Mouse (Mus musculus) midbrain, postnatal 0 days (tissue): ENCODE data around the gene Pax6. TPM values are rescaled to one million over a fixed set of nuclear protein-coding genes. Genes with fewer than 3 reads are reported as not detected.
A peak's percentile ranks its signal among the peaks of the same experiment; 100 is the strongest.

ENCODE experiments used
- ATAC-seq: fragments of 200-750 bp; cut with Nextera tagmentation; 2 replicates; pipeline ENCODE4 v1.8.0; 2017; ENCODE audit warnings: moderate number of reproducible peaks, mild to moderate bottlenecking, moderate TSS enrichment, moderate library complexity; ENCODE audit not compliant: low FRiP score
- DNase-seq: peaks from one replicate; pipeline ENCODE4 v3.0.0-alpha.2; 2015; ENCODE audit warnings: low spot score
- H3K27ac ChIP-seq: fragments of 300-500 bp; sonication (generic); 2 replicates; pipeline ENCODE4 v1.5.1; 2014; ENCODE audit warnings: low read depth, mild to moderate bottlenecking, low read length, mixed read lengths
- H3K27me3 ChIP-seq: fragments of 300-500 bp; sonication (generic); 2 replicates; pipeline ENCODE4 v1.6.1; 2014; ENCODE audit warnings: low read length, control low read depth, mixed read lengths; ENCODE audit not compliant: insufficient read depth
- H3K36me3 ChIP-seq: fragments of 300-500 bp; sonication (generic); 2 replicates; pipeline ENCODE4 v1.6.1; 2014; ENCODE audit warnings: low read length, control low read depth, mixed read lengths; ENCODE audit not compliant: insufficient read depth
- H3K4me1 ChIP-seq: fragments of 300-500 bp; sonication (generic); 2 replicates; pipeline ENCODE4 v1.6.1; 2014; ENCODE audit warnings: mild to moderate bottlenecking, control low read depth, antibody characterized with exemption, low read length, mixed read lengths; ENCODE audit not compliant: insufficient read depth
- H3K4me2 ChIP-seq: fragments of 300-500 bp; sonication (generic); 2 replicates; pipeline ENCODE4 v1.6.1; 2014; ENCODE audit warnings: low read depth, mild to moderate bottlenecking, low read length, mixed read lengths; ENCODE audit not compliant: poor library complexity, severe bottlenecking
- H3K4me3 ChIP-seq: fragments of 300-500 bp; sonication (generic); 2 replicates; pipeline ENCODE4 v1.5.1; 2014; ENCODE audit warnings: low read depth, mild to moderate bottlenecking, low read length, moderate library complexity
- H3K9ac ChIP-seq: fragments of 300-500 bp; sonication (generic); replicated peaks from 2 replicates; pipeline ENCODE4 v1.6.1; 2014; ENCODE audit warnings: mild to moderate bottlenecking, low read length, moderate library complexity, mixed read lengths; ENCODE audit not compliant: poor library complexity, severe bottlenecking
- H3K9me3 ChIP-seq: fragments of 300-500 bp; sonication (generic); 2 replicates; pipeline ENCODE4 v1.6.1; 2016; ENCODE audit warnings: low read length, control low read depth
- CTCF ChIP-seq: IDR thresholded peaks from 2 replicates; pipeline ENCODE4 v1.5.1; 2016; ENCODE audit warnings: antibody characterized with exemption, mild to moderate bottlenecking
- WGBS: fragments of 180-500 bp; shearing (Covaris S2); extraction: QIAGEN DNeasy Blood & Tissue Kit; methylation state at CpG from one replicate; pipeline ENCODE4 v1.1.7; 2014; 5-methylcytosine and 5-hydroxymethylcytosine counted together
- polyA plus RNA-seq: library from polyadenylated mRNA; unstranded; fragments of >200 nt; fragmentation: Nextera tagmentation; extraction: Ambion mirVana; gene quantifications from 2 replicates; pipeline ENCODE4 v1.2.1, GENCODE M21; 2015
- total RNA-seq: library from RNA; depleted of rRNA; stranded (reverse); fragments of >200 nt; gene quantifications from 2 replicates; pipeline ENCODE4 v1.2.3, GENCODE M21; 2014; rRNA removed

Gene Pax6
- total and polyA plus RNA-seq, 2 experiments from 2014 or later: 11.3 to 27.1 TPM

DNA sequence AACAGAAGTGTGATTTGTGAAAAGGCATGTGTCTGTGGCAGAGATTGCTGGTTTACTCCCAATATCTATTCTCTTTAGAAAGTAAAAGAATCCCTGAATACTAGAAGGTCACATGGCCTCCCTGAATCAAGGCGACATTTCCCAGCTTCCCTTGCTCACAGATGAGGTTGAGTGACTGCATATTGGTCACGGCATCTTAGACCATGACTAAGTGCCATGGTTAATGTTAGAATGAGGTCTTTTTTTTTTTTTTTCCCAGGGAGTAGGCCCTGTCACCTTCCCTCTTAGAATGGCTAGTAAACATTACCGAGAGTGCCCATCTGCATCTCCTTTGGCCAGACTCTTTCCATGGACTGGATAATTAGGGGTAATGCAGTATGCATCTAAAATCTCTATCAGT lies 41.8 kb downstream of the Pax6 start:
- no peak overlapping the region for H3K9ac ChIP-seq
- 32% methylated on average over 3 of the region's 3 CpGs for WGBS
- no peaks in the 10 kb centered on the region for H3K36me3 ChIP-seq
- no peak overlapping the region for H3K27ac ChIP-seq
- no peak for TF ChIP-seq CTCF
- no peak overlapping the region for H3K4me3 ChIP-seq
- no peaks in the 10 kb centered on the region; the same call in 1 of the 2 replicates for H3K27me3 ChIP-seq
- H3K4me2 ChIP-seq: no peak overlapping the region
- DNase-seq: no peak
- no peaks in the 10 kb centered on the region for H3K9me3 ChIP-seq
- H3K4me1 ChIP-seq: no peaks in the 10 kb centered on the region
- no peak for ATAC-seq

DNA sequence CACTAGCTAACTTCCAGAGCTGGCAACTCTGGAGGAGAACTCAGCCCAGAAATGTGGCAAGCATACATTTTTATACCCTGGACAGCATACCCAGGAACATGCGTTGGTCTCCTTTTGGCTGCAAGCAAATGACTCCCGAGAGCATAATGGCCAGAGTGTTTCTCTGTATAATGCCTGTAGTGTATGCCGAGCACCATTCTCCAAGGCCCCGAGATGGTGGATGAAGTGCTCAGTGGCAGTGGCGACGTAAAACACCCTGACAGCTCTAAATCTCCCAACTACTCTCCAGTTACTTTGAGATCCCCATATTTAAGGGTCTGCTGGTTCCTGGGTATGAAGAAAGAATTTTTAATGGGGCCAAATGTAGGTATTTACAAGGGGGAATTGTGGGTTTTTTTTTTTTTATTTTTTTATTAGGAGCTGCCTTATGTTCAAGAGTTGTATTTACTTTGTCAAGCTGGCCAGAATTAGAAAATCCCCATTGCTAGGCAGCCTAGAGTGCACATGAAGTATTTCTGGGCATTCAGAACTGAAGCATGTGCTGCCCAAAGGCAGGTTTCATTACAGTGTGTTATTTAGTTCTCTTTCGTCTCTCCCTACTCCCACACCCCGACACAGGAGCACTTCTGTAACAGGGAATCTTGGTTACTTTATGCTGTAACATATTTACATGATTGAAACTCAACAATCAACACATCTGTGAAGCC lies 46.9 kb downstream of the Pax6 start:
- no peak for TF ChIP-seq CTCF
- H3K9ac ChIP-seq: no peak overlapping the region
- no peaks in the 10 kb centered on the region for H3K4me1 ChIP-seq
- H3K36me3 ChIP-seq: no peaks in the 10 kb centered on the region
- no peak overlapping the region for H3K4me2 ChIP-seq
- peaks cover 20% of the 10 kb centered on the region for H3K27me3 ChIP-seq
- 69% methylated on average over 8 of the region's 8 CpGs for WGBS
- no peak overlapping the region for H3K27ac ChIP-seq
- peak; percentile 71 for DNase-seq
- H3K4me3 ChIP-seq: no peak overlapping the region
- H3K9me3 ChIP-seq: no peaks in the 10 kb centered on the region
- peak; percentile 72; the same call in 1 of the 2 replicates for ATAC-seq

DNA sequence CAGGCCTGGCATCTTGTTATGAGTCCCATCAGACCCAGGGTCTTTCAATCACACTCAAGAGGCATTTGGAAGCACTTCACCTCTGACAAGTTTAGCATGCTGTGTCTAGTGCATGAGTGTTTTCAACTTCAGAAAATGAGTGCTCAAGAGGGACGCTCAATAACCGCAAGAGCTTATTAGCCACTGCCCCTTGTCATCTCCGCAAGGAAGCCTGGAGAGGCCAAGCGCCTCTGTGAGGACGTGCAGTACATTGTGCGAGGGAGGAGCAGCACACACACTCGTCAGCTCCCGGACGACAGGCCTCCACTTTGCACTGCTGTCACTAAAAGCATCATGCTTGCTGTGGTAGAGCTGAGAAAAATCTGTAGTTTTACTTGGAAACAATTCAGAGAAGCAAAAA lies 58.0 kb downstream of the Pax6 start:
- Histone ChIP-seq H3K9ac (no peak overlapping the region), H3K27me3 (peaks cover 5% of the 10 kb centered on the region; the same call in 1 of the 2 replicates), H3K9me3 (no peaks in the 10 kb centered on the region), H3K36me3 (no peaks in the 10 kb centered on the region), H3K4me3 (no peak overlapping the region), H3K27ac (no peak overlapping the region), H3K4me2 (no peak overlapping the region), H3K4me1 (no peaks in the 10 kb centered on the region)
- DNase-seq (no peak), ATAC-seq (no peak)
- 77% methylated on average over 9 of the region's 9 CpGs for WGBS
- TF ChIP-seq CTCF: no peak

- DNase-seq (no peak), ATAC-seq (no peak)
- no peak overlapping the region for H3K9ac ChIP-seq
- no peak overlapping the region for H3K27ac ChIP-seq
- H3K36me3 ChIP-seq: no peaks in the 10 kb centered on the region
- no peaks in the 10 kb centered on the region for H3K9me3 ChIP-seq
- H3K4me3 ChIP-seq: no peak overlapping the region
- H3K4me1 ChIP-seq: no peaks in the 10 kb centered on the region
- over 99% methylated on average over 3 of the region's 3 CpGs for WGBS
- no peak overlapping the region for H3K4me2 ChIP-seq
- TF ChIP-seq CTCF: no peak
- no peaks in the 10 kb centered on the region for H3K27me3 ChIP-seq
Observed at GRCm38 (mm10) chr2:105730704-105731103, 62.0 kb downstream of the Pax6 start.

- no peak overlapping the region for H3K27ac ChIP-seq
- H3K27me3 ChIP-seq: no peaks in the 10 kb centered on the region
- H3K4me1 ChIP-seq: no peaks in the 10 kb centered on the region
- ATAC-seq (no peak), DNase-seq (no peak)
- H3K36me3 ChIP-seq: no peaks in the 10 kb centered on the region
- H3K4me2 ChIP-seq: no peak overlapping the region
- H3K4me3 ChIP-seq: no peak overlapping the region
- H3K9me3 ChIP-seq: no peaks in the 10 kb centered on the region
- H3K9ac ChIP-seq: no peak overlapping the region
- no peak for TF ChIP-seq CTCF
Observed at GRCm38 (mm10) chr2:105736166-105736565, 67.5 kb downstream of the Pax6 start.

- no peaks in the 10 kb centered on the region for H3K9me3 ChIP-seq
- H3K9ac ChIP-seq: no peak overlapping the region
- no peak for TF ChIP-seq CTCF
- DNase-seq (no peak), ATAC-seq (no peak)
- H3K36me3 ChIP-seq: no peaks in the 10 kb centered on the region
- H3K4me1 ChIP-seq: no peaks in the 10 kb centered on the region
- H3K27me3 ChIP-seq: no peaks in the 10 kb centered on the region
- H3K27ac ChIP-seq: no peak overlapping the region
- no peak overlapping the region for H3K4me2 ChIP-seq
- WGBS: 91% methylated on average over 7 of the region's 7 CpGs
- H3K4me3 ChIP-seq: no peak overlapping the region
Observed at GRCm38 (mm10) chr2:105746896-105747295, 78.2 kb downstream of the Pax6 start.

Other genes starting within 250 kb of the Pax6 start
- gene Elp4, start 235.7 kb downstream of the Pax6 start, total RNA-seq: 22.3 and 25.3 TPM in 2 replicates
- 24.7 and 29.2 TPM in 2 replicates for gene Elp4, start 235.7 kb downstream of the Pax6 start, polyA plus RNA-seq
- 29.2 and 34.1 TPM in 2 replicates for gene Immp1l, start 235.7 kb downstream of the Pax6 start, total RNA-seq
- gene Immp1l, start 235.7 kb downstream of the Pax6 start, polyA plus RNA-seq: 82.1 and 84.5 TPM in 2 replicates